In the genomic region with DNA sequence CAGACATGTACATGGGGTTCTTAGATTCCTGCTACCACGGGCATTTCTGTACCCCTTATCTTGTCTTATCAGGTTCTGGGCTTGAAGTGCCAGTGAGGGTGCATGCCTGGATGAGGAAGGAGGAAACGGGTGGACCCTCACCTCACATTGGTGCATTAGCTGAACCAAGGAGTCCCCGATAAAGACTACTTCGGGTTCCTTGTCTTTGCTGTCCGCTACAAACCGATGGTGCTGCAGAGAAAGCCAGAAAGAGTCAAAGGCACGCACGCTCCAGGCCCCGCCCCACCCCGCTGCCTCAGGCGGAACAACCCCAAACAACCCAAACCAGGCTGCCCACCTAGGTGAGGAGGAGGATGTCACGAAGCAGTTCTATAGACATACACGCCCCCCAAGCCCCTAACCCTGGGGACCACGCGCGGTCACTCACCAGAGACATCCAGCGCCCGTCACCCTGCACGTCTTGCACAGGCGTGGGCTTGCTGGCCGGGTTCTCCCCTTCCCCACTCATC, we compare ENCODE assay signal across 8 mouse cellular contexts. TPM values are rescaled to one million over a fixed set of nuclear protein-coding genes. Genes with fewer than 3 reads are reported as not detected.
DNase-seq lines count a peak whose midpoint lies in the region; ATAC-seq and TF ChIP-seq lines count a peak whose summit lies in the region.

No protein-coding gene starts in this region.

- DNase-seq in kidney, adult 18-20 months, result no peak
- peak; percentile 67 for DNase-seq in NIH3T3 (ENCODE audit: low read depth)
- no peak for DNase-seq in cerebellum, adult 9-11 months
- DNase-seq in frontal cortex, postnatal 36 days (ENCODE audit: low spot score in 2 of 2), result no peak

- peak; percentile 41 for ATAC-seq in kidney, embryonic 16.5 days (ENCODE audit: low FRiP score, low TSS enrichment)
- ATAC-seq in forebrain, embryonic 13.5 days, result peak; percentile 49
- ATAC-seq in limb, embryonic 13.5 days (ENCODE audit: low FRiP score, low read depth), result peak; percentile 42

- peak overlapping the region; percentile 91 for H3K4me3 ChIP-seq in kidney, embryonic 16.5 days (ENCODE audit: low read length)
- peak overlapping the region; percentile 84 for H3K4me3 ChIP-seq in forebrain, embryonic 13.5 days
- peak overlapping the region; percentile 63 for H3K4me3 ChIP-seq in limb, embryonic 13.5 days
- H3K4me3 ChIP-seq in myocyte, result peak overlapping the region; percentile 57

- 1% methylated on average over 21 of the region's 21 CpGs for WGBS in kidney, embryonic 16.5 days
- WGBS in forebrain, embryonic 13.5 days, result under 1% methylated on average over 21 of the region's 21 CpGs
- 1% methylated on average over 21 of the region's 21 CpGs for WGBS in limb, embryonic 13.5 days

- peak overlapping the region; percentile 86 for H3ac ChIP-seq in myocyte (ENCODE audit: control insufficient read depth, insufficient read length)

- TF ChIP-seq POLR2A in myocyte (IDR thresholded peaks at IDR 0.05; ENCODE audit: insufficient read length, low read depth), result no peak

- no peaks in the 10 kb centered on the region for H3K27me3 ChIP-seq in kidney, embryonic 16.5 days (ENCODE audit: insufficient read depth, low read length)
- no peaks in the 10 kb centered on the region for H3K27me3 ChIP-seq in forebrain, embryonic 13.5 days
- no peaks in the 10 kb centered on the region for H3K27me3 ChIP-seq in limb, embryonic 13.5 days
- H3K27me3 ChIP-seq in myocyte (ENCODE audit: control insufficient read depth, insufficient read depth, insufficient read length), result no peaks in the 10 kb centered on the region

- H3K9me3 ChIP-seq in kidney, embryonic 16.5 days (ENCODE audit: low read length), result no peaks in the 10 kb centered on the region
- H3K9me3 ChIP-seq in forebrain, embryonic 13.5 days (replicated peaks), result no peaks in the 10 kb centered on the region
- H3K9me3 ChIP-seq in limb, embryonic 13.5 days, result no peaks in the 10 kb centered on the region

- peaks cover 4% of the 10 kb centered on the region; the same call in 1 of the 2 replicates for H3K4me1 ChIP-seq in kidney, embryonic 16.5 days (ENCODE audit: insufficient read depth, low read length)
- peaks cover 42% of the 10 kb centered on the region for H3K4me1 ChIP-seq in forebrain, embryonic 13.5 days
- H3K4me1 ChIP-seq in limb, embryonic 13.5 days, result peaks cover 25% of the 10 kb centered on the region

- H3K36me3 ChIP-seq in kidney, embryonic 16.5 days (ENCODE audit: insufficient read depth, low read length), result peaks cover 32% of the 10 kb centered on the region
- H3K36me3 ChIP-seq in forebrain, embryonic 13.5 days (ENCODE audit: poor library complexity, severe bottlenecking), result peaks cover 42% of the 10 kb centered on the region
- H3K36me3 ChIP-seq in limb, embryonic 13.5 days, result peaks cover 42% of the 10 kb centered on the region
- H3K36me3 ChIP-seq in myocyte (ENCODE audit: control insufficient read depth, insufficient read depth), result no peaks in the 10 kb centered on the region

- peak overlapping the region; percentile 96 for H3K27ac ChIP-seq in kidney, embryonic 16.5 days (ENCODE audit: low read length)
- peak overlapping the region; percentile 96 for H3K27ac ChIP-seq in forebrain, embryonic 13.5 days
- H3K27ac ChIP-seq in limb, embryonic 13.5 days, result peak overlapping the region; percentile 97

- peak overlapping the region; percentile 88 for H3K9ac ChIP-seq in kidney, embryonic 16.5 days (replicated peaks; ENCODE audit: low read length)
- H3K9ac ChIP-seq in forebrain, embryonic 13.5 days, result peak overlapping the region; percentile 92
- peak overlapping the region; percentile 79 for H3K9ac ChIP-seq in limb, embryonic 13.5 days

- peak overlapping the region; percentile 80 for H3K4me2 ChIP-seq in kidney, embryonic 16.5 days (replicated peaks; ENCODE audit: low read depth, low read length)
- peak overlapping the region; percentile 79 for H3K4me2 ChIP-seq in forebrain, embryonic 13.5 days
- peak overlapping the region; percentile 83 for H3K4me2 ChIP-seq in limb, embryonic 13.5 days (replicated peaks)
- peak overlapping the region; percentile 63 for H3K4me2 ChIP-seq in myocyte (ENCODE audit: low read depth)

- no peaks in the 10 kb centered on the region for H3K79me2 ChIP-seq in myocyte (ENCODE audit: control insufficient read depth, insufficient read depth)

TF ChIP-seq in myocyte, 11 proteins besides CTCF, POLR2A, EP300 and RAD21:
- TF ChIP-seq MYOD1 (IDR thresholded peaks at IDR 0.05; ENCODE audit: control insufficient read depth in 1 of 3, insufficient read length in 2 of 3, low read depth in 2 of 3) (peak in 1 of 3 experiments; percentile 13), USF1 (IDR thresholded peaks at IDR 0.05; ENCODE audit: low read depth) (no peak)

RNA-seq across cellular contexts. Expression of a gene that starts 0.8 kb away (rescaled TPM):
- 197 and 199 TPM in 2 replicates for polyA plus RNA-seq in kidney, embryonic 16.5 days (2015; fragmentation: Nextera tagmentation; extraction: Ambion mirVana)
- polyA plus RNA-seq in forebrain, embryonic 13.5 days (2015; fragmentation: Nextera tagmentation; extraction: Ambion mirVana), result 513 and 525 TPM in 2 replicates
- polyA plus RNA-seq in limb, embryonic 13.5 days (2015; fragmentation: Nextera tagmentation; extraction: Ambion mirVana), result 281 and 307 TPM in 2 replicates
- 54.0 TPM for polyA plus RNA-seq in myocyte (2012; fragmentation: generic; extraction: Trizol)

RNA-seq across cellular contexts. Expression of a gene that starts 4.2 kb away (rescaled TPM):
- polyA plus RNA-seq in kidney, embryonic 16.5 days (2015; fragmentation: Nextera tagmentation; extraction: Ambion mirVana), result 0.84 and 0.98 TPM in 2 replicates
- polyA plus RNA-seq in forebrain, embryonic 13.5 days (2015; fragmentation: Nextera tagmentation; extraction: Ambion mirVana), result 0.93 and 1.6 TPM in 2 replicates
- polyA plus RNA-seq in limb, embryonic 13.5 days (2015; fragmentation: Nextera tagmentation; extraction: Ambion mirVana), result 0.91 and 1.1 TPM in 2 replicates
- polyA plus RNA-seq in myocyte (2012; fragmentation: generic; extraction: Trizol), result not detected

RNA-seq across cellular contexts. Expression of a gene that starts 8.9 kb away (rescaled TPM):
- polyA plus RNA-seq in kidney, embryonic 16.5 days (2015; fragmentation: Nextera tagmentation; extraction: Ambion mirVana), result 0.10 and 0.67 TPM in 2 replicates
- 14.1 and 16.4 TPM in 2 replicates for polyA plus RNA-seq in forebrain, embryonic 13.5 days (2015; fragmentation: Nextera tagmentation; extraction: Ambion mirVana)
- 1.5 and 1.9 TPM in 2 replicates for polyA plus RNA-seq in limb, embryonic 13.5 days (2015; fragmentation: Nextera tagmentation; extraction: Ambion mirVana)
- polyA plus RNA-seq in myocyte (2012; fragmentation: generic; extraction: Trizol), result 0.02 TPM

RNA-seq across cellular contexts. Expression of a gene that starts 20.0 kb away (rescaled TPM):
- 16.9 and 18.2 TPM in 2 replicates for polyA plus RNA-seq in kidney, embryonic 16.5 days (2015; fragmentation: Nextera tagmentation; extraction: Ambion mirVana)
- polyA plus RNA-seq in forebrain, embryonic 13.5 days (2015; fragmentation: Nextera tagmentation; extraction: Ambion mirVana), result 14.2 and 16.6 TPM in 2 replicates
- 18.1 and 19.5 TPM in 2 replicates for polyA plus RNA-seq in limb, embryonic 13.5 days (2015; fragmentation: Nextera tagmentation; extraction: Ambion mirVana)
- polyA plus RNA-seq in myocyte (2012; fragmentation: generic; extraction: Trizol), result 41.0 TPM

RNA-seq across cellular contexts. Expression of a gene that starts 29.5 kb away (rescaled TPM):
- polyA plus RNA-seq in kidney, embryonic 16.5 days (2015; fragmentation: Nextera tagmentation; extraction: Ambion mirVana), result 28.9 and 30.8 TPM in 2 replicates
- polyA plus RNA-seq in forebrain, embryonic 13.5 days (2015; fragmentation: Nextera tagmentation; extraction: Ambion mirVana), result 45.9 and 47.0 TPM in 2 replicates
- polyA plus RNA-seq in limb, embryonic 13.5 days (2015; fragmentation: Nextera tagmentation; extraction: Ambion mirVana), result 40.9 and 43.6 TPM in 2 replicates
- polyA plus RNA-seq in myocyte (2012; fragmentation: generic; extraction: Trizol), result 65.8 TPM
